Mouse (Mus musculus): ENCODE measurements around the gene Adam10. TPM values are rescaled to one million over a fixed set of nuclear protein-coding genes. Genes with fewer than 3 reads are reported as not detected.

Gene Adam10
- total RNA-seq, 2 experiments from 2014 or later, result 77.1 to 79.6 TPM

Small RNA genes within 50 kb of the gene (microRNA-seq; reads per million reads assigned to microRNA genes)
- 0 reads per million in 2 experiments for gene Gm25149

Other genes with a start within 250 kb of the Adam10 start
- gene Rnf111, start 175.3 kb upstream of the Adam10 start, total RNA-seq (2021), result 10 to 100 TPM; 34.3 to 35.8 TPM
- gene Sltm, start 136.2 kb upstream of the Adam10 start, total RNA-seq (2021), result 10 to 100 TPM; 48.4 to 60.3 TPM
- gene Gm10642, start 22.7 kb upstream of the Adam10 start, total RNA-seq (2021), result 1 to 10 TPM; 1.3 to 1.7 TPM
- gene Mindy2, start 21.8 kb upstream of the Adam10 start, total RNA-seq (2021), result 10 to 100 TPM; 34.5 to 38.3 TPM

All from layer of hippocampus, postnatal 10 days (tissue).